Mouse (Mus musculus) embryonic fibroblast, embryonic 13.5 days (primary cell): ENCODE measurements at regions not wholly inside any gene's neighbourhood (a gene's known extent, or its start where the extent isn't known, plus 50 kb on each side); places are given as distances from the start of the nearest gene placed in this dataset.

ENCODE experiments used
- H3K27ac ChIP-seq: 2 replicates; pipeline ENCODE4 v1.5.1; 2012; ENCODE audit warnings: low read length, control low read depth, inconsistent platforms; ENCODE audit not compliant: insufficient read depth
- H3K4me1 ChIP-seq: 2 replicates; pipeline ENCODE4 v1.6.1; 2011; ENCODE audit warnings: low read length; ENCODE audit not compliant: control insufficient read depth, insufficient read depth
- H3K4me3 ChIP-seq: 2 replicates; pipeline ENCODE4 v1.5.1; 2011; ENCODE audit warnings: mild to moderate bottlenecking, control low read depth, low read length; ENCODE audit not compliant: insufficient read depth
- CTCF ChIP-seq: IDR thresholded peaks from 2 replicates; pipeline ENCODE4 v1.5.1; 2011; ENCODE audit warnings: mild to moderate bottlenecking, control low read depth, low read length, moderate library complexity, borderline replicate concordance; ENCODE audit not compliant: insufficient read depth
- POLR2A ChIP-seq: IDR thresholded peaks from 2 replicates; pipeline ENCODE4 v1.6.1; 2011; ENCODE audit warnings: low read depth, mild to moderate bottlenecking, control low read depth, low read length, moderate library complexity

DNA sequence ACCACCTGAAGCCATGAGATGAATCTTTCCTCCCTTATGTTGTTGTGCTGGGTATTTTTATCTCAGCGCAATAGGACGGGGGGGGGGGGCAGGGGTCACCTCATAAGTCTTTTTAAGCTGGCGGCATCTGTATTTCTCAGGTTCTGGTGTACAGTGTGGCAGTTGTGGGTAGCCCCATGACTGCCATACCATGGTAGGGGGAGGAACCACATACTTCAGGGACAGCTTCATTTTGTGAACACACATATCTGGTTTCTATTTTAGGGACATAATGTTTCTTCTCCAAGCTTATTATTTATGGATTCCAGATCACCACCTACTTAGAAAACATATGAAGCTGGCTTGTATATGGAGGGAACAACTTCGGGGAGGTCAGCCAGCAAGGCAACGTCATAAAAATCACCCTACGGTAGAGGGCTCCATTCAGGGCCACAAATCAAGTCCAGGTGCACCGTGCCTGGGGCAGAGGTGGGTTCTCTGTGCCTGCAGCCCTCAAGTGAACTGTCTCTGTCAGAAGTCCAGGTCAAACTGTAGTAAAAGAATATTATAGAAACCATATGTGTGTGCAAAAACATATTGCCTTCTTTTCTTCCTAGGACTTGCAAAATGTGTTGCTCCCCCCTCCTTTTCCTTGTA lies 130.9 kb downstream of the Hhipl2 start:
- H3K27ac ChIP-seq: no peak overlapping the region
- TF ChIP-seq CTCF: no peak
- TF ChIP-seq POLR2A: no peak
- H3K4me1 ChIP-seq: no peaks in the 10 kb centered on the region
- no peak overlapping the region for H3K4me3 ChIP-seq

DNA sequence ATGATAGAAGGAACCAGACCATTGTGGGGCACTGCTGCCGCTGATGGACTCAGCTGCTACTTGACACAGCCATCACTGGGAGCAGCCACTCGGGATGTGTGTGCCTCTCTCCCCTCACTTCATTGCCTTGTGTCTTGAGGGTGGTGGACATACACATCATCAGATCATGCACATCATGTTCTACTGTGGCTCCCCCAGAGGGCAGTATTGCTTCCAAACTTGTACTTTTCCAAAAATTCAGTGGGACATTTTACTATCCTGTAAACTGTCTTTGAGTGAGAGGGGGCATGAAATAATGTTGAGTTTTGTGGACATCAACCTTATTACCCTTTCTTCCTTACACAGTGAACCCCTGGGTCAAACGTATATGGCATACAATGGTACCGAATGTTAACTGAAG lies 134.6 kb downstream of the Hhipl2 start:
- H3K4me1 ChIP-seq: no peaks in the 10 kb centered on the region
- no peak for TF ChIP-seq CTCF
- H3K27ac ChIP-seq: no peak overlapping the region
- H3K4me3 ChIP-seq: no peak overlapping the region

DNA sequence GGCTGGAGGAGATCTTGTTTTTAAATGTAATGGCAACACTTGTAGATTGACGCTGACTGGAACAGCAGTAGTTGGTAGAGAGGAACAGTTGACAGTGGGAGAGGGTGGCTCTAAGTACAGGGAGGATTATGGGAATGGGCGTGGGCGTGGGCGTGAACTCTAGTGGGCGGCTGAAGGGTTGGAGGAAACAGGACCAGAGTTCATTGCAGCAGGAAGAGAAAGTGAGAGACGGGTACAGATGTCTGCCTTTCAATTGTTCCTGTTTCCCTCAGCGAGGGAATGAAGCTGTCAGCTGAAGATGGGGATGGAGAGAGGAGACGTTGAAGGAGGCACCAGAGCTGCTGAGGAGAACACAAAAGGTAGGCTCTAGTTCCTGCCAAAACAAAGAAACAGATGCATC lies 135.2 kb downstream of the Hhipl2 start:
- no peak overlapping the region for H3K4me3 ChIP-seq
- TF ChIP-seq POLR2A: no peak
- no peak for TF ChIP-seq CTCF
- no peak overlapping the region for H3K27ac ChIP-seq

DNA sequence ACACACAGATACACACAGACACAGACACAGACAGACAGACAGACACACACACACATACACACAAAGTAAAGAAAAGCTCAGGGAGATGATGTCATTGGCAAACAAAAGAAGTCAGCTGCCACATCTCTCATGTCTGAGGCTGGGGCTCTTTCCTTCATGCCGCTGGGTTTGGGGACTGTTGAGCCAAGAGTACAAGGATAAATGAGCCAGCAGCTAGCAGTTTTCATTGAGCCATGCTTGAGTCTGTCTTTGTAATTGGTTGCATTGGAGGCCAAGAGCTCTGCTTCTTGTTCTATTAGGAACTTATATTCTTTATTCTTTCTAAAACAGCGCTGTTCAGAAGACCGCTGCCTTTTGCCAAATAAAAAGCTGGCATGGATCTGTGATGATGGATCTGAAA lies 144.8 kb downstream of the Hhipl2 start:
- Histone ChIP-seq H3K4me3 (no peak overlapping the region), H3K27ac (no peak overlapping the region), H3K4me1 (no peaks in the 10 kb centered on the region)
- TF ChIP-seq CTCF: no peak
- TF ChIP-seq POLR2A: no peak

More for the DNA sequence above, 135.2 kb downstream of the Hhipl2 start:
- H3K4me1 ChIP-seq: no peaks in the 10 kb centered on the region

DNA sequence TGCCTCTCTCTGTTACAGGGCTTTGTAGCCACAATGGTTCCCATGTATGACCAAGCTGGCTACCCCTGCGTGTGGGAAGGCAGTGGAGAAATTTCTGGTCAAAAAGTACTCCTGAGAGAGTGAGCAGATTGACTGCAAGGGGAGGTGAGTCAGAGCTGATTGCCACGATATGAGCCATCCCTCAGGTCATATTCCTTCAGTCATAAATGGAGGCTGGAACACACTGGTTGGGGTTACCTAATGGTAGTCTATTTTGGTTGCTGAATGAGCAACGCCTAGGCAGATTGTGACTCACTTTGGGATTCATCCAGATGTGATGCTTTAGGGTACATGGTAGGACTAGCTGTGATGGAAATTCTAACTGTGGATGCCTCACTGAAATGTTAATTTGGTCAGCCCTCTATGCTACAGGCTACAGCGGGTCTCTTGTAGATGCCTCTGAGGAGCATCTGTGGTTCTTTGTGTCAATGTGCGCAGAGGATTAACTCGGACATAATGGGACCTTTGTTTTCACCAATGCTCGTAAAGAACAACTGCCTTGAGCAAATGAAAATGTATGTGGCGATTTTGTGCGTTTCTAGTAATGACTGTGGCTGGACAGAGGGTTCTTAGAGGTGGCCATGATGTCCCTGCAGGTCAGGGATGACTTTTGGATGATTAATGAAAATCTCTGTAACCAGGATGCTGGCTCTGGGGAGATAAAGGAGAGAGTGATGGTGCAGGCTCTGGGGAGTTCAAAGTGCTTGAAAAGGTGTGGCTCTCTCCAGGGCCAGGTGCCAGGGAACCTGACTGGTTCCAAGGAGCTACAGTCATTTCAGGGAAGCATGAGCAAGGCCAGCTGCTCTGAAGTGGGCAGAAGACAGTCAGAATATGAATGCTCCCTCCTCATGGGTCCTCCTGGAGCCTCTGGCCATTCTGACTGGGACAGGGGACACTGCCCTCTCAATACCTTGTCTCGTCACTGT lies 155.9 kb downstream of the Hhipl2 start:
- Histone ChIP-seq H3K27ac (peak overlapping the region; percentile 48; the same call in 1 of the 2 replicates), H3K4me1 (peaks cover 8% of the 10 kb centered on the region; the same call in 1 of the 2 replicates), H3K4me3 (no peak overlapping the region)
- TF ChIP-seq POLR2A: no peak
- no peak for TF ChIP-seq CTCF

DNA sequence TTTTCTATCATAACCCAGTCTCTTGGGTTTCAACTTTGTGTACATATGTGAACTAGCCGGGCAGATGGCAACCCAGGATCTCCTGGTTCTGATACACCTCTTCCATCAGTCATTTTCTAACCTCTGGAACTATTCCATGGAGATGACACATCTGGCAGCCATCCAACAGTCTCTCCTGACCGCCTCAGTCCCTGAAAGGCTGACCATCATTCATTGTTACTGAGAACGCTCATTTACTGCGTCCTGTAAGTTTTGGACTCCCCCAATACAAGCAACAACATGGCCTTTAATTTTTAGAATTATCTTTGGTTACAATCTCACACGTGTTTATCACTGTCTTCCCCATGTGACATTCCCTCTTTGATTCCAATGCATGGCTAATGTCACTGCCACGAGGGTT lies 166.8 kb downstream of the Hhipl2 start:
- no peaks in the 10 kb centered on the region for H3K4me1 ChIP-seq
- H3K4me3 ChIP-seq: no peak overlapping the region
- H3K27ac ChIP-seq: no peak overlapping the region
- no peak for TF ChIP-seq POLR2A

DNA sequence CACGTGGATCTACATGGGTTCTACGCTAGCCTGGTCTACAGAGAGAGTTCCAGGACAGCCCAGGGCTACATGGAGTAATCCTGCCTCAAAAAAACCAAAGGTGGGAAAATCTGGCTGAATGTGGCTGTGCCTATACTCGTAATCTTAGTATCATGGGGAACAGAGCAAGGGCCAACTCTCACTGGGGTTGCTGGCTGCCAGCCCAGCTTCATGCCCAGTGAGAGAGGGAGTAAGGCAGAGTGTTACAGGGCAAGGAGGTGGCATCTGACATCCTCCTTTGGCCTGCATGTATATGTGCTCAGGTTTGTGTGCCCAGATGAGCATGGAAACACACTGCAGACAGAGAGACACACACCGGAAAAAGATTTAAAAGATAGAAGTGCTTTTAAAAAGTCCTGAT lies 168.4 kb downstream of the Hhipl2 start:
- H3K27ac ChIP-seq: no peak overlapping the region
- no peak overlapping the region for H3K4me3 ChIP-seq
- TF ChIP-seq CTCF (no peak), POLR2A (no peak)
- H3K4me1 ChIP-seq: no peaks in the 10 kb centered on the region

DNA sequence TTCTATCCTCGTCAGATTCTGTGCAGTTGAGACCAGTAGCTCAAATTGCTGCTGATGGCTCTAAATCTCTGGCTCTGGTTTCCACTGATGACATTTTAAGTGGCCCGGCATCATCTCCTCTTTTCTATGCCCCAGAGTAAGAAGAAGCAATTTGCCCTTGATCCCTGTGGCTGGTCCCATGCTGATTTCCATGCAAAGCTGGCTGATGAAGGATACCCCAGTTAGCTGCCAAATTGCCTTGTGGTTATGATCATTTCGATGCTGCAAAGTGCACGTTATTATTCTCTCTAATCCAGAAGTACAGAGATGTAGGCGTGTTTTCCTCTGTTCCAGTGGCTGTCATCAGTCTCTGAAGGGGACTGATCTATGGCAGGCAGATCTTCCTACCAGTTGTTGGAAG lies 177.3 kb downstream of the Hhipl2 start:
- Histone ChIP-seq H3K27ac (no peak overlapping the region), H3K4me1 (no peaks in the 10 kb centered on the region; the same call in 1 of the 2 replicates), H3K4me3 (no peak overlapping the region)
- no peak for TF ChIP-seq POLR2A
- TF ChIP-seq CTCF: no peak

DNA sequence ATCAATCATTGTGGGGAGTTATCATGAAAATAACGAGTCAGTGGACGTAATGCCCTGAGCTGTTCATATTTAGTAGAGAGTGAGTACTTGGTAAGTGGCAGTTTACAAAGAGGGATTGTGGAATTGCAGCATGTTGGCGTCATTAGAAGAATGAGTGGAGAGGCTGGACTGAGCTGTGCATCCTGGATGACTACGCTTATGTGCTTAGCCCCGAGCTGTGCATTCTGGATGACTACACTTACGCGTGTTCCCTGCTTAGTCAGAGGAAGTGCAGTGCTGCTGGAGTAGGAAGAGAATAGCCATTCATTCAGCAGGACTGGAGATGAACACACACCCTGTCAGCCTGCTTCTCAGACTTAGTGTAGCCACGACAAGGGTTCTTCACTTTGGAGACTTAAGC lies 182.5 kb downstream of the Hhipl2 start:
- TF ChIP-seq CTCF (no peak), POLR2A (no peak)
- Histone ChIP-seq H3K27ac (peak overlapping the region; percentile 21; the same call in 1 of the 2 replicates), H3K4me1 (peaks cover 4% of the 10 kb centered on the region), H3K4me3 (no peak overlapping the region)
